Mouse (Mus musculus) midbrain, embryonic 12.5 days (tissue): Measurements from ENCODE around the gene Usp25. TPM values are rescaled to one million over a fixed set of nuclear protein-coding genes. Genes with fewer than 3 reads are reported as not detected.

Experiments used
- ATAC-seq: fragments of 200-750 bp; cut with Nextera tagmentation; 2 replicates; pipeline ENCODE4 v1.8.0; 2017; ENCODE audit warnings: low read depth, moderate TSS enrichment, moderate library complexity; ENCODE audit not compliant: low FRiP score
- H3K27ac ChIP-seq: fragments of 300-500 bp; sonication (generic); replicated peaks from 2 replicates; pipeline ENCODE4 v1.5.1; 2016; ENCODE audit warnings: mild to moderate bottlenecking
- H3K27me3 ChIP-seq: fragments of 300-500 bp; sonication (generic); 2 replicates; pipeline ENCODE4 v1.6.1; 2016; ENCODE audit warnings: mild to moderate bottlenecking
- H3K36me3 ChIP-seq: fragments of 300-500 bp; sonication (generic); 2 replicates; pipeline ENCODE4 v1.6.1; 2016
- H3K4me1 ChIP-seq: fragments of 300-500 bp; sonication (generic); 2 replicates; pipeline ENCODE4 v1.6.1; 2016
- H3K4me2 ChIP-seq: fragments of 300-500 bp; sonication (generic); replicated peaks from 2 replicates; pipeline ENCODE4 v1.6.1; 2016; ENCODE audit warnings: mild to moderate bottlenecking, moderate library complexity
- H3K4me3 ChIP-seq: fragments of 300-500 bp; sonication (generic); 2 replicates; pipeline ENCODE4 v1.5.1; 2016; ENCODE audit warnings: mild to moderate bottlenecking
- H3K9ac ChIP-seq: fragments of 300-500 bp; sonication (generic); replicated peaks from 2 replicates; pipeline ENCODE4 v1.6.1; 2016; ENCODE audit warnings: mild to moderate bottlenecking, moderate library complexity
- H3K9me3 ChIP-seq: fragments of 300-500 bp; sonication (generic); 2 replicates; pipeline ENCODE4 v1.6.1; 2016; ENCODE audit warnings: mild to moderate bottlenecking
- WGBS: fragments of 180-500 bp; shearing (Covaris S2); methylation state at CpG from one replicate; pipeline ENCODE4 v1.1.7; 2016; 5-methylcytosine and 5-hydroxymethylcytosine counted together
- polyA plus RNA-seq: library from polyadenylated mRNA; unstranded; fragments of >200 nt; fragmentation: Nextera tagmentation; extraction: Ambion mirVana; gene quantifications from 2 replicates; pipeline ENCODE4 v1.2.1, GENCODE M21; 2016

The Usp25 gene
- polyA plus RNA-seq, 1 experiment from 2014 or later = 19.9 TPM

DNA sequence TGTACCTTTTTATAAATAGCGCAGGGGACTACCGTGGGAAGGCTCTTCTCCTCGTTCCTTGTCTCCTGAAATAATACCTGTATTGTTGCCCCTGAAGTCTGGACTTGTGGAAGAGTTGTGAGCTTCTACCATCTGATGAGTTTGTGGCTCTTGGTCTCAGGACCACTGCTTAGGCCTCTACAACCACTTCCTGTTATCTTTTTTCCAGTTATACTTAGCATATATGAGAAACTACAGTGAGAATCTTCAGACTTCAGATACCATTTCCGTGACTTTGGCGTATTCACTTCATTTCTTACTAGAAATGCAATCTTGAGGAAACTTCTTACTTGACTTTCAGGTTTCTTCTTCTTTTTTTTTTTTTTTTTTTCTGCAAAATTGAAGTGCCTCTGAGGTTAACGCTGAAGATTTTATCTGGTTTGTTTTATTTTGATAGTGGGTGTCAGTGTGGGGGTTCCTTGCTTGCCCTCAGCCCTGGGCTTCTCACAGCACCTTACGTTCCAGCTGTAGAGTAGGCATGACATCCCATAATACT, 81.6 kb downstream of the Usp25 start:
- H3K27me3 ChIP-seq = no peaks in the 10 kb centered on the region
- no peak for ATAC-seq
- no peaks in the 10 kb centered on the region; the same call in 1 of the 2 replicates for H3K36me3 ChIP-seq
- no peaks in the 10 kb centered on the region for H3K9me3 ChIP-seq
- WGBS = 93% methylated on average over 7 of the region's 7 CpGs
- H3K9ac ChIP-seq = no peak overlapping the region
- H3K27ac ChIP-seq = no peak overlapping the region
- H3K4me3 ChIP-seq = no peak overlapping the region
- H3K4me2 ChIP-seq = no peak overlapping the region
- H3K4me1 ChIP-seq = peaks cover 5% of the 10 kb centered on the region; the same call in 1 of the 2 replicates

DNA sequence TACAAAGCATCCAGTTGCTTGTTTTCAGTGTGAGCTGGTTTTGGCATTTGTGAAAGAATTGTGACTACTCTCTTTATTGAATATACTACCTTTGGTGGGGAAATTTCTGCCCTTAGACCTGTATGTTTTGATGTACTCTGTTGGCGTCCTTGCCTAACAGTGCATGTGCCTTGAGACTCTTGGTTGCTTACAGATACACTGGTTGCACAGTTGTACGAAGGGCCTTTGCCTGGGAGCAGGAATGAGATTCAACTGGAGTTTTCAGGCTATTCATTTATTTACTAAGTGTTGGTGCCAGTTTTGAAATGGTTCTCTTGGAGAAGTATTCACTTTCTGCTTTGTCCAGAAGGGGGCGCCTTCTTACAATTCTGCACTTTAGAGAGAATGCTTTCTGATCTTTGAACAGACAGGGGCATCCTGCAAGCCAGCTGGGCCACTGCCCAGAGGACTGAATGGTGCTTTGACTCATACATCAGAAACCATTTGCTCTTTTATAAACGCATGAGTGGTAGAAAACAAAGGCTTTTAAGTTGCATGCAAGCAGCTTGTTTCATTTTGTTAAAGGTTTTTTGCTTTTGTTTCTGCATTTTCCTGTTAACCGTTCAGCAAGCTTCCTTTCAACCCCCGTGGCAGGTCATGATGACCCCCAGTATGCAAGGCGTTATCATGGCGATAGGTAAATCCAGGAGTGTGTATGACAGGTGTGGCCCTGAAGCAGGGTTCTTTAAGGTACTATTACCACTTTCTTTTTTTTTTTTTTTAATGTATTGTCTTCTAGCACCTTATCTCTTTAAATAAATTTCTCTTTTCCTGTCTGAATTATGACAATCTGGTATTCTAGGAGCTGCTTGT, 85.7 kb downstream of the Usp25 start:
- peaks cover 5% of the 10 kb centered on the region; the same call in 1 of the 2 replicates for H3K4me1 ChIP-seq
- WGBS = 67% methylated on average over 8 of the region's 8 CpGs
- H3K36me3 ChIP-seq = peaks cover 5% of the 10 kb centered on the region; the same call in 1 of the 2 replicates
- no peak overlapping the region for H3K4me2 ChIP-seq
- no peaks in the 10 kb centered on the region for H3K9me3 ChIP-seq
- H3K4me3 ChIP-seq = no peak overlapping the region
- peak; percentile 60; the same call in 1 of the 2 replicates for ATAC-seq
- no peaks in the 10 kb centered on the region for H3K27me3 ChIP-seq
- no peak overlapping the region for H3K9ac ChIP-seq
- H3K27ac ChIP-seq = no peak overlapping the region

DNA sequence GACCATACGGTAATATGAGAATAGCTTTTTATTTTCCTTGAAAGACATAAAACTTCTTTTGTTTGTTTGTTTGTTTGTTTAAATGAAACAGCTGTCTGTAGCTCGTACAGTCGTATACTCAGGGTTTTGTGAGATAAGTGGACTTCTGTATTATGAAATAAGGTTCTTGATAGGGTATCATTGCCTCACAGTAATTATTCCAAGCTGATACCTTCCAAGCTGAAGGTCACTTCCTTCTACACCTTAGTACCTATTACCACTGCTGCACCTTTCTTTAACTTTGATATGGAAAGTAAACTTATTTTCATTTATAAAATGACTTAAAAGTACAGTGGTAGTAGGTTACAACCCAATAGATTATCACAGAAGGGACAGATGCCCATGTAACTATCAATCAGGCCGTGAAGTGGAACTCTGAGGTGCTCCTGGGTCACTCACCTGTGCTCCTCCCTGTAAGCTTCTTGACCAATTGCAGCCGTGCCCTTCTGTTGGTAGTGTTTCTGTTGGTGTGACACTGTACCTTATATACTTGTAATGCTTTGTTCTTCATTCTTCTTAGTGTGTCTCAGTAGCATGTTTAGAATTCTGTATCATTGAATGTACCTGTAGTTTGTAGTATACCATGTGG, 90.2 kb downstream of the Usp25 start:
- Histone ChIP-seq H3K9me3 (no peaks in the 10 kb centered on the region), H3K9ac (no peak overlapping the region), H3K27ac (no peak overlapping the region), H3K4me3 (no peak overlapping the region), H3K36me3 (peaks cover 5% of the 10 kb centered on the region; the same call in 1 of the 2 replicates), H3K4me1 (peaks cover 5% of the 10 kb centered on the region; the same call in 1 of the 2 replicates), H3K4me2 (no peak overlapping the region), H3K27me3 (no peaks in the 10 kb centered on the region)
- ATAC-seq = no peak
- WGBS = 94% methylated on average over 5 of the region's 5 CpGs

DNA sequence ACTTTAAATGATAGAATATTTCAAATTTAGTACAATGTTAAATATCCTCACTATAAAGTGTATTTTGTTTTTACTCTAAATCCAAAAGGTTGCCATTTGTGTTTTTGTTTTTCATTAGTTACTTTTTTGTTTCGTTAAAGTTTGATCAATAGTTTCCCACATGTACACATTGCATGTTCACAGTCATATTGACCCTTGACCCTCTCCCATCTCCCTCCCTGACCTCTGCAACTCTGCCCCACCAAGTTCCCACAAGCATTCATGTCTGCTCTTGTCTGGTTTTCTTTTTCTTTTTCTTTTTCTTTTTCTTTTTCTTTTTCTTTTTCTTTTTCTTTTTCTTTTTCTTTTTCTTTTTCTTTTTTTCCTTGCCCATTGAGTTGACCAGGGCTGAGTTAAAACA, 97.8 kb downstream of the Usp25 start:
- no peak overlapping the region for H3K4me2 ChIP-seq
- H3K4me3 ChIP-seq = no peak overlapping the region
- no peak overlapping the region for H3K9ac ChIP-seq
- WGBS = 95% methylated on average over 1 of the region's 1 CpGs
- H3K9me3 ChIP-seq = no peaks in the 10 kb centered on the region
- no peak overlapping the region for H3K27ac ChIP-seq
- ATAC-seq = no peak
- peaks cover 17% of the 10 kb centered on the region for H3K36me3 ChIP-seq
- H3K27me3 ChIP-seq = no peaks in the 10 kb centered on the region
- no peaks in the 10 kb centered on the region for H3K4me1 ChIP-seq

DNA sequence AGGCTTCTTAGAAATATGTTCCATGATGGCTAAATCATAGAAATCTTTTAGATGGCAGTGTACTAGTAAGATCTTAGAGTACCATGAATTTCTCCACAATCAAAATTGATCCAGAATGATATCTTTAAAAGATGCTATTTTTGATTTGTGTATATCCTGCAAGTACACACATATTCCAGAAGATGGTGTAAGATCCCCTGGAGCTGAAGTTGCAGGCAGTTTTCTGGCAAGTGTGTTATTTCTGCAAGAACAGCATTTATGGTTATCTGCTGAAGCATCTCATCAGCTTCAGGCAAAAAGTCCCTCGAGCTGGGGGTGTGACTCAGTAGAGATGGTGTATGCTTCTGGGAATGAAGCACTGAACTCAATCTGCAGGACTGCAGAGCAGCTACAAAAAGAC, 112.4 kb downstream of the Usp25 start:
- 76% methylated on average over 1 of the region's 1 CpGs for WGBS
- no peak overlapping the region for H3K9ac ChIP-seq
- H3K36me3 ChIP-seq = no peaks in the 10 kb centered on the region
- H3K27ac ChIP-seq = no peak overlapping the region
- no peaks in the 10 kb centered on the region for H3K9me3 ChIP-seq
- no peak for ATAC-seq
- H3K4me1 ChIP-seq = no peaks in the 10 kb centered on the region
- no peak overlapping the region for H3K4me2 ChIP-seq
- no peak overlapping the region for H3K4me3 ChIP-seq
- no peaks in the 10 kb centered on the region for H3K27me3 ChIP-seq

GRCm38 (mm10) chr16:77128683-77129082, 115.2 kb downstream of the Usp25 start:
- Histone ChIP-seq H3K27me3 (no peaks in the 10 kb centered on the region), H3K9ac (no peak overlapping the region), H3K4me3 (no peak overlapping the region), H3K4me1 (no peaks in the 10 kb centered on the region), H3K4me2 (no peak overlapping the region), H3K9me3 (no peaks in the 10 kb centered on the region), H3K27ac (no peak overlapping the region), H3K36me3 (no peaks in the 10 kb centered on the region)
- 42% methylated on average over 5 of the region's 5 CpGs for WGBS
- no peak for ATAC-seq

- Histone ChIP-seq H3K9me3 (no peaks in the 10 kb centered on the region), H3K36me3 (no peaks in the 10 kb centered on the region), H3K4me1 (no peaks in the 10 kb centered on the region), H3K4me3 (no peak overlapping the region), H3K4me2 (no peak overlapping the region), H3K27ac (no peak overlapping the region), H3K9ac (no peak overlapping the region), H3K27me3 (no peaks in the 10 kb centered on the region)
- no peak for ATAC-seq
- WGBS = 95% methylated on average over 5 of the region's 5 CpGs
Observed at GRCm38 (mm10) chr16:77133055-77133454, 119.5 kb downstream of the Usp25 start.

- Histone ChIP-seq H3K9me3 (no peaks in the 10 kb centered on the region), H3K9ac (no peak overlapping the region), H3K36me3 (no peaks in the 10 kb centered on the region), H3K27me3 (no peaks in the 10 kb centered on the region), H3K4me1 (no peaks in the 10 kb centered on the region), H3K4me2 (no peak overlapping the region), H3K4me3 (no peak overlapping the region), H3K27ac (no peak overlapping the region)
- no peak for ATAC-seq
- WGBS = 88% methylated on average over 7 of the region's 7 CpGs
Observed at GRCm38 (mm10) chr16:77140651-77141050, 127.1 kb downstream of the Usp25 start.

DNA sequence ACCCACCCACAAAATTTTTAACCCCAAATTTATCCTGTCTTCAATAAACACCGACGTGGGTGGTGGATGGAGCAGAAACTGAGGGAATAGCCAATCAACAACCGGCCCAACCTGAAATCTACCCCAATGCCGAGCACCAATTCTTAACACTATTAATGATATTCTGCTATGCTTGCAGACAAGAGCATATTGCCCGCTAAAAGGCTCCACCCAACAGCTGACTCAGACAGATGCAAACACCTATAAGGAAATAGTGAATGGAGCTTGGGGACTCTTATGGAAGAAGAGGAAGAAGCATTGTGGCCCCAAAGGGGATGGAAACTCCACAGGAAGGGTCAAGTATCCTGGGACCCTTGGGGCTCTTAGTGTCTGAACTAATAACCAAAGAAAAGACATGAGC, 133.3 kb downstream of the Usp25 start:
- no peak for ATAC-seq
- no peaks in the 10 kb centered on the region for H3K27me3 ChIP-seq
- H3K9ac ChIP-seq = no peak overlapping the region
- H3K9me3 ChIP-seq = no peaks in the 10 kb centered on the region
- H3K36me3 ChIP-seq = no peaks in the 10 kb centered on the region
- no peak overlapping the region for H3K27ac ChIP-seq
- H3K4me1 ChIP-seq = no peaks in the 10 kb centered on the region
- WGBS = 92% methylated on average over 5 of the region's 5 CpGs
- H3K4me3 ChIP-seq = no peak overlapping the region
- H3K4me2 ChIP-seq = no peak overlapping the region

- H3K4me3 ChIP-seq = no peak overlapping the region
- H3K9ac ChIP-seq = no peak overlapping the region
- WGBS = 57% methylated on average over 8 of the region's 8 CpGs
- no peak for ATAC-seq
- H3K4me2 ChIP-seq = no peak overlapping the region
- H3K27me3 ChIP-seq = no peaks in the 10 kb centered on the region
- no peaks in the 10 kb centered on the region for H3K9me3 ChIP-seq
- no peaks in the 10 kb centered on the region for H3K36me3 ChIP-seq
- no peak overlapping the region for H3K27ac ChIP-seq
- H3K4me1 ChIP-seq = no peaks in the 10 kb centered on the region
Observed at GRCm38 (mm10) chr16:77150338-77150737, 136.8 kb downstream of the Usp25 start.

GRCm38 (mm10) chr16:77150884-77151283, 137.4 kb downstream of the Usp25 start:
- Histone ChIP-seq H3K4me2 (no peak overlapping the region), H3K4me1 (no peaks in the 10 kb centered on the region), H3K27me3 (no peaks in the 10 kb centered on the region), H3K9me3 (no peaks in the 10 kb centered on the region), H3K9ac (no peak overlapping the region), H3K4me3 (no peak overlapping the region), H3K36me3 (no peaks in the 10 kb centered on the region), H3K27ac (no peak overlapping the region)
- WGBS = 88% methylated on average over 4 of the region's 4 CpGs
- ATAC-seq = no peak

DNA sequence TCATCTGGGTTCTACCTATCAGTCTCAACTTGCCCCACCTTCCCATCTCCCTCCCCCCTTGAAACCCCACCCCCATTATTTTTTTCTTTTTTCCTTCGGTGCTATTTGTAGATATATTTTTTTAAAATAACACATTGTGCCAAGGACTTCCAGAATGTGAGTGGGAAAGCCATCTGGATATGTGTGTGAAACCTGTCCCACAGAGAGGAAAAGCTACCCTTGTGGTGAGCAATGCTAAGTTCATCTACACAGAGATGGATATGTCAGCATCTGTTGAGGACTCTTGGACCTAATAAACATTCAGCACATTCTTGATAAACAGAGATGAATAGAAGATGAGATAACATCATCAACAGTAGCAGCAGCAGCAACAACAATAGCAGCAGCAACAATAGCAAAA, 138.8 kb downstream of the Usp25 start:
- H3K27me3 ChIP-seq = no peaks in the 10 kb centered on the region
- WGBS = 83% methylated on average over 1 of the region's 1 CpGs
- no peaks in the 10 kb centered on the region for H3K9me3 ChIP-seq

More for the DNA sequence above, 138.8 kb downstream of the Usp25 start:
- Histone ChIP-seq H3K36me3 (no peaks in the 10 kb centered on the region), H3K4me2 (no peak overlapping the region), H3K4me1 (no peaks in the 10 kb centered on the region), H3K4me3 (no peak overlapping the region), H3K9ac (no peak overlapping the region), H3K27ac (no peak overlapping the region)
- no peak for ATAC-seq
